Mouse (Mus musculus): ENCODE results near the gene Tnfrsf12a.

DNA sequence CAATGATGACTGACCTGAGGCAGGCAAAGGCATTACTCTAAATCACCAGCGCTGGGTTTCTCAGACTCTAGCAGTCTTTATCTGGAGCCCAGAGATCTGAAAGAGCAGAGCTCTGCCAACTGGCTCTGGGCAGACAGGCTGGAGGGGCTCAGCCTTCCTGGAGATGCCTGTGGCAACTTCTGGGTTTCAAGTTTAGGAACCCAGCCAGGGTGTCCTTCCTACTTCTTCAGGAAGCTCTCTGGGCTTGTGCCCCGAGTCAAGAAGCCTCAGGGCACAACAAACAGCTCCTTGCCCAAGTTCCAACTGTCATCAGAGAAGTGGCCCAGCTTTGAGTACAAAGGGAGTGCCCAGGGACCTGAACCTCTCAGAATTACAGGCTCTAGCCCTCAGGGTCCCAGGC, 22.9 kb downstream of the Tnfrsf12a start:
- no peak for TF ChIP-seq CTCF (IDR thresholded peaks at IDR 0.05; ENCODE audit: control insufficient read depth, insufficient read depth, insufficient replicate concordance, low read depth, low read length)
- no peak for TF ChIP-seq POLR2A (IDR thresholded peaks at IDR 0.05; ENCODE audit: control insufficient read depth, low read depth, low read length)
